In the genomic region with DNA sequence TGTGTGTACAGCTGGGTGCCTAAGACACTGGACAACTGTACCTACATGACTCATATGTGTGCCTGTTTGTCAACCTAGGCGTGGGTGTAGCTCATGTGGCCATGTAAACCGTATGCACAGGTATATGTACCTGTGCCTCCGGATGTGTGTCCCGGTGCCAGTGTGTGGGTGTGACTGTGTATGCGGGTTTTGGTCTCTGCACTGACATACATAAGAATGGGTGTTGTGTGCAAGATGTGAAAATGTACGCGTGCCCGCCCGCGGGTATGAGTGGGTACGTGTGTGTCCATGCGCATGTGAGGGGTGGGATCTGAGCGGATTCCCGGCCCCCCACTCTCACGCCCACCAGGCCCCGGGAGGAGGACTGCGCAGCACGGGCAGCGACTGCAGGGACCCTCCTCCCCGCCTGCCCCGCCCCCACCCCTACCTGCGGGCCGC, we compare ENCODE assay signal across 8 mouse cellular contexts. TPM values are rescaled to one million over a fixed set of nuclear protein-coding genes. Genes with fewer than 3 reads are reported as not detected.
DNase-seq lines count a peak whose midpoint lies in the region; ATAC-seq lines count a peak whose summit lies in the region.

No protein-coding gene starts in this region.

- peak overlapping the region; percentile 62 for H3K4me3 ChIP-seq in erythroblast, embryonic 14.5 days (replicated peaks)

- H3K27me3 ChIP-seq in erythroblast, embryonic 14.5 days (ENCODE audit: control insufficient read depth), result peaks cover 55% of the 10 kb centered on the region
- no peaks in the 10 kb centered on the region for H3K27me3 ChIP-seq in splenic B cell, adult 2 months (ENCODE audit: control insufficient read depth, insufficient read depth, low read length, poor library complexity, severe bottlenecking)

- no peak for ATAC-seq in erythroblast, adult 5-6 weeks (replicated peaks; ENCODE audit: low FRiP score, poor library complexity, severe bottlenecking)
- ATAC-seq in granulocyte monocyte progenitor cell, adult 5-6 weeks (replicated peaks; ENCODE audit: poor library complexity, severe bottlenecking), result no peak

- DNase-seq in right cerebral cortex, postnatal 4 days, result peak; percentile 58
- DNase-seq in right cerebral cortex, postnatal 36 days (ENCODE audit: low spot score in 2 of 2), result no peak
- peak; percentile 43 to 54 for DNase-seq in left cerebral cortex, postnatal 36 days (ENCODE audit: low spot score in 2 of 2)
- peak; percentile 10 for DNase-seq in splenic B cell, adult 2 months (ENCODE audit: low read depth, low spot score)
- DNase-seq in spleen, adult 12 weeks (ENCODE audit: low spot score), result no peak

- H3K4me1 ChIP-seq in erythroblast, embryonic 14.5 days (ENCODE audit: control insufficient read depth), result peaks cover 62% of the 10 kb centered on the region

- intact Hi-C loops in left cerebral cortex, postnatal 36 days (cut with DNase I), result loop anchor here (5.0 kb wide), 1 partner anchor 39 kb away; no protein-coding TSS in a partner anchor

- no peaks in the 10 kb centered on the region for H3K36me3 ChIP-seq in erythroblast, embryonic 14.5 days (ENCODE audit: control insufficient read depth)
- H3K36me3 ChIP-seq in splenic B cell, adult 2 months (ENCODE audit: control insufficient read depth, insufficient read depth, low read length, poor library complexity, severe bottlenecking), result no peaks in the 10 kb centered on the region

- H3K9me3 ChIP-seq in erythroblast, embryonic 14.5 days (ENCODE audit: control insufficient read depth, low read length), result no peaks in the 10 kb centered on the region

RNA-seq across cellular contexts. Expression of gene C77080, which starts 22.6 kb away (rescaled TPM):
- polyA plus RNA-seq in erythroblast, embryonic 14.5 days (2012), result 0.09 and 0.12 TPM in 2 replicates
- not detected in 2 replicates for total RNA-seq in erythroblast, adult 5-6 weeks (2015; ENCODE audit: low replicate concordance)
- not detected in 2 replicates for total RNA-seq in erythroblast, adult 5-6 weeks (2017; ENCODE audit: low replicate concordance)
- total RNA-seq in left cerebral cortex, postnatal 36 days (2021), result 10 to 100 TPM; 19.7 to 27.1 TPM
- total RNA-seq in granulocyte monocyte progenitor cell, adult 5-6 weeks (2014; fragmentation: Nextera tagmentation), result 0.32 and 0.88 TPM in 2 replicates
- total RNA-seq in granulocyte monocyte progenitor cell, adult 5-6 weeks (2017), result 0.05 TPM in 1 of 2 replicates, not detected in the other

RNA-seq across cellular contexts. Expression of gene Sync, which starts 48.8 kb away (rescaled TPM):
- not detected in 2 replicates for polyA plus RNA-seq in erythroblast, embryonic 14.5 days (2012)
- total RNA-seq in erythroblast, adult 5-6 weeks (2015; ENCODE audit: low replicate concordance), result not detected in 2 replicates
- total RNA-seq in erythroblast, adult 5-6 weeks (2017; ENCODE audit: low replicate concordance), result 0.56 TPM in 1 of 2 replicates, not detected in the other
- total RNA-seq in left cerebral cortex, postnatal 36 days (2021), result 1 to 10 TPM; 1.3 to 2.1 TPM
- total RNA-seq in granulocyte monocyte progenitor cell, adult 5-6 weeks (2014; fragmentation: Nextera tagmentation), result not detected in 2 replicates
- total RNA-seq in granulocyte monocyte progenitor cell, adult 5-6 weeks (2017), result not detected in 2 replicates

RNA-seq across cellular contexts. Expression of gene Yars, which starts 49.0 kb away (rescaled TPM):
- polyA plus RNA-seq in erythroblast, embryonic 14.5 days (2012), result 2.7 and 3.1 TPM in 2 replicates
- total RNA-seq in erythroblast, adult 5-6 weeks (2015; ENCODE audit: low replicate concordance), result 4.2 and 11.3 TPM in 2 replicates
- 10.7 and 34.0 TPM in 2 replicates for total RNA-seq in erythroblast, adult 5-6 weeks (2017; ENCODE audit: low replicate concordance)
- 10 to 100 TPM; 89.6 to 93.2 TPM for total RNA-seq in left cerebral cortex, postnatal 36 days (2021)
- 42.7 and 44.3 TPM in 2 replicates for total RNA-seq in granulocyte monocyte progenitor cell, adult 5-6 weeks (2014; fragmentation: Nextera tagmentation)
- 56.7 and 64.5 TPM in 2 replicates for total RNA-seq in granulocyte monocyte progenitor cell, adult 5-6 weeks (2017)

RNA-seq across cellular contexts. Expression of gene S100pbp, which starts 49.1 kb away (rescaled TPM):
- polyA plus RNA-seq in erythroblast, embryonic 14.5 days (2012), result 0.07 and 0.19 TPM in 2 replicates
- total RNA-seq in erythroblast, adult 5-6 weeks (2015; ENCODE audit: low replicate concordance), result 12.7 and 13.6 TPM in 2 replicates
- 7.5 and 8.7 TPM in 2 replicates for total RNA-seq in erythroblast, adult 5-6 weeks (2017; ENCODE audit: low replicate concordance)
- 10 to 100 TPM; 33.9 to 36.0 TPM for total RNA-seq in left cerebral cortex, postnatal 36 days (2021)
- 20.8 and 30.0 TPM in 2 replicates for total RNA-seq in granulocyte monocyte progenitor cell, adult 5-6 weeks (2014; fragmentation: Nextera tagmentation)
- total RNA-seq in granulocyte monocyte progenitor cell, adult 5-6 weeks (2017), result 14.8 and 18.3 TPM in 2 replicates

Comparison
In these comparisons a context has a peak if more than half of its experiments do, and no peak if none do; other contexts are left out.
1. DNase-seq: peak in right cerebral cortex, postnatal 4 days (single experiment), left cerebral cortex, postnatal 36 days (2 of 2) and splenic B cell, adult 2 months (single experiment); none in right cerebral cortex, postnatal 36 days (0 of 2) and spleen, adult 12 weeks (single experiment).
2. RNA of gene C77080, which starts 22.6 kb away (total RNA-seq): 19.7 to 27.1 TPM in left cerebral cortex, postnatal 36 days; 0.05 to 0.88 TPM in granulocyte monocyte progenitor cell, adult 5-6 weeks and not detected in erythroblast, adult 5-6 weeks; every median in the first group is over 10 times any median in the second.